Mouse (Mus musculus) common myeloid progenitor, adult 5-6 weeks (primary cell): ENCODE measurements at regions not wholly inside any gene's neighbourhood (a gene's known extent, or its start where the extent isn't known, plus 50 kb on each side); places are given as distances from the start of the nearest gene placed in this dataset.

Source experiments
- ATAC-seq: replicated peaks from 2 replicates; pipeline ENCODE4 v1.8.0; 2016; ENCODE audit warnings: low read depth, mild to moderate bottlenecking, moderate TSS enrichment, inconsistent platforms; ENCODE audit not compliant: poor library complexity, severe bottlenecking

GRCm38 (mm10) chr10:100152821-100153220 is 137.4 kb downstream of the Kitl start:
- ATAC-seq = no peak

GRCm38 (mm10) chr10:100153311-100153710 is 137.9 kb downstream of the Kitl start:
- no peak for ATAC-seq

- no peak for ATAC-seq
Measured at GRCm38 (mm10) chr10:100155566-100155965, 140.1 kb downstream of the Kitl start.

- ATAC-seq = peak; percentile 93
Measured at GRCm38 (mm10) chr10:100159843-100160531, 144.6 kb downstream of the Kitl start.

- ATAC-seq = peak; percentile 66
Measured at GRCm38 (mm10) chr10:100160532-100160852, 145.1 kb downstream of the Kitl start.

GRCm38 (mm10) chr10:100161117-100161516 is 145.7 kb downstream of the Kitl start:
- ATAC-seq = no peak

GRCm38 (mm10) chr10:100164526-100164925 is 149.1 kb downstream of the Kitl start:
- ATAC-seq = no peak

GRCm38 (mm10) chr10:100170836-100171235 is 155.4 kb downstream of the Kitl start:
- peak; percentile 71 for ATAC-seq

GRCm38 (mm10) chr10:100197673-100198072 is 137.8 kb upstream of the Gm4301 start:
- ATAC-seq = no peak

- no peak for ATAC-seq
Measured at GRCm38 (mm10) chr10:100199090-100199690, 136.3 kb upstream of the Gm4301 start.

GRCm38 (mm10) chr10:100200431-100200830 is 135.0 kb upstream of the Gm4301 start:
- no peak for ATAC-seq

- 0 out of 2 replicates have a peak, but pooled peaks have one; percentile 18 for ATAC-seq
Measured at GRCm38 (mm10) chr10:100206617-100207530, 128.6 kb upstream of the Gm4301 start.

GRCm38 (mm10) chr10:100210684-100211083 is 124.8 kb upstream of the Gm4301 start:
- ATAC-seq = no peak

GRCm38 (mm10) chr10:100224459-100225097 is 110.9 kb upstream of the Gm4301 start:
- no peak for ATAC-seq

GRCm38 (mm10) chr10:100259235-100259900 is 76.1 kb upstream of the Gm4301 start:
- ATAC-seq = no peak

- ATAC-seq = no peak
Measured at GRCm38 (mm10) chr10:100263447-100263846, 72.0 kb upstream of the Gm4301 start.

GRCm38 (mm10) chr10:100264066-100264465 is 71.4 kb upstream of the Gm4301 start:
- ATAC-seq = no peak

- no peak for ATAC-seq
Measured at GRCm38 (mm10) chr10:100282471-100282870, 53.0 kb upstream of the Gm4301 start.
